Mouse (Mus musculus): ENCODE measurements around the gene Vps39.

DNA sequence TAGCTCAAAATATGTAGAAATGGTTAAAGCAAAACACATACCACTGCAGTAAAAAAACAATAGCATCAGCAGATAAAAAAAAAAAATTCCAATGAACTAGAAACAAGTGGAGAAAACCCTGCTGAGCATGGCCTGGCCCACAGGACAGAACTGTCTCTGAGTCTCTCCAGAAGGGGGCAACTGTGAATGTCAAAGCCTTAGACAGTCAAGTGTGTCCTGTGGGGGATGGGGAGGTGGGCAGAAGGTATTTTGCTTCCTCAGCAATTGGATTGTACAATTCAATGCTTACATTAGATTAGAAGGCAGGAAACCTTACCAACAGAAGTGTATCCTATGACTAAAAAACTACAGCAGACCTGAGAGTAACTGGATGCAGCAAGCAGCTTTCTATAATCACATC lies 39.5 kb upstream of the Vps39 start:
- no peak for TF ChIP-seq EP300 (optimal IDR thresholded peaks at IDR 0.05)
- TF ChIP-seq CTCF (IDR thresholded peaks at IDR 0.05; ENCODE audit: low read depth), result 0 out of 2 replicates have a peak, but pooled peaks have one; percentile 5
